Mouse (Mus musculus): Measurements from ENCODE around the gene Fcer2a.

Fcer2a gene

DNA sequence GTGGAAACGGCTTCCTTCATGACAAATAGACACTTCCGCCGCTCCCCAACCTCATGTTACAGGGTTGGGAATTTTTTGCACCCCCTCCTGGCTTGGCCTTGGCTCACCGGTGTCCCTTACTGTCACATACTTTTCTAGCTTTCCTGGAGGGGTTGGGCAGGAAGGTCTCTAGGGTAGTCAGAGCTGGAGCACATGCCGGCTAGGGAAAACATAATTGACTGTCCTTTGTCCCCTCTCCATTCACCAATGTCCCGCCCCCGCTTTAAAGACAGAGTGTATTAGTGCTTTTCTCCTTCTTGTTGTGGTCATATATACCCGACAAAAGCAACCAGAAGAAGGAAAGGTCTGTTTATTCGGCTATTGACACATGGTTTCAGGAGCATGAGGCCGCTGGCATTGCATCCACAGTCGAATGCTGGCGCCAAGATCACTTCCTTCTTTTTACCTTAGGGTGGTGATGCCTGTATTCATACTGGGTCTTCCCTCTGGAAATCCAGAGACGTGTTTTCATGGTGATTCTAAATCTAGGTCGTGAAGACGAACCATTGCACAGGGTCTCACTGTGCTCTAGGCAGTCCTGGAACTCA, 16.9 kb downstream of the Fcer2a start:
- CTCF ChIA-PET, result no interaction called here

- CTCF ChIA-PET, result no interaction called here
Measured at GRCm38 (mm10) chr8:3676131-3676992, 17.6 kb downstream of the Fcer2a start, which contains the start of gene Trappc5. TSS of gene Trappc5 (plus strand) at chr8:3676299.

GRCm38 (mm10) chr8:3674671-3675070, 19.3 kb downstream of the Fcer2a start:
- CTCF ChIA-PET, result interaction anchor here (0.5 to 0.7 kb wide), 2 partner anchors 26 to 34 kb away, joined by 8 read pairs; no protein-coding TSS in a partner anchor

DNA sequence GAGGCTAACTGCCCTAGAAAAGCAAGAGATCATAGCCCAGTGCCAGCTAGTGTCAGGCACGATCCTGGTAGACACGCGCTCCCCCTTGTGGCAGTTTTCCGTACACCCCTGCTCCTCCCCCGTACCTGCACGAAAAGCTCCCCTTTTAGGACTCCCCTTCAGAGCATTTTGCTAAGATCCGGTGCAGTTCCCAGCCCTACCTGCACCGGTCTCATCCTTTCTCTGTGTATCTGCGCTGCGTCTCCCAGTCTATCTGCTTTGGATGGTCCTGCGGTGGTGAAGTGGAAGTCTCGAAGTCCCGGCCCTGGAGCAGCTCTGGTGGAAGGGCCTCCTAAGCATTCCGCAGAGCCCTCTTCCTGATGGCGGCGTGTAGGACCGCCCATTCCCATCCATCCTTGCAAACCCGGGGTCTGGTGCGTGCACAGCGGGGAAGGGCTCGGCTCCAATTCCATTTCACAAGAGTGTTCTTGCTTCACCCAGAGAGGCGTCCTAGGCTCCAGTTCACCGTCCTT, 21.9 kb downstream of the Fcer2a start, which contains the start of gene Fcor:
Fcor (minus strand) TSS at position 383 of the 512 bp plus-strand sequence.
- CTCF ChIA-PET, result interaction anchor here (0.5 to 1.1 kb wide), 6 partner anchors 24 to 320 kb away, joined by 3 to 12 read pairs (median 4); no protein-coding TSS in a partner anchor

DNA sequence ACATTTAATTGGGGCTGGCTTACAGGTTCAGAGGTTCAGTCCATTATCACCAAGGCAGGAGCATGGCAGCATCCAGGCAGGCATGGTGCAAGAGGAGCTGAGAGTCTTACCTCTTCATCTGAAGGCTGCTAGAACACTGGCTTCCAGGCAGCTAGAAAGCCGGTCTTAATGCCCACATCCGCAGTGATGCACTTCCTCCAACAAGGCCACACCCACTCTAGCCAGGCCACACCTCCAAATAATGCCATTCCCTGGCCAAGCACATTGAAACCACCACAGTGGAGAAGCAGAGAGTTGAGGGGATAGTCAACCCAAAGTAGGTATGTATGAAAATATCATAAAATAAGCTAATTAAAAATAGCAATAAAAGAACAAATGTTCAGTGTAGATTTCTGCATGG, 23.6 kb downstream of the Fcer2a start:
- CTCF ChIA-PET, result interaction anchor here (1.0 kb wide), 1 partner anchor 111 kb away, joined by 3 read pairs; no protein-coding TSS in a partner anchor

- CTCF ChIA-PET, result no interaction called here
Measured at GRCm38 (mm10) chr8:3665507-3665906, 28.5 kb downstream of the Fcer2a start, which contains the start of gene Mcemp1. TSS of gene Mcemp1 (plus strand) at chr8:3665754.

DNA sequence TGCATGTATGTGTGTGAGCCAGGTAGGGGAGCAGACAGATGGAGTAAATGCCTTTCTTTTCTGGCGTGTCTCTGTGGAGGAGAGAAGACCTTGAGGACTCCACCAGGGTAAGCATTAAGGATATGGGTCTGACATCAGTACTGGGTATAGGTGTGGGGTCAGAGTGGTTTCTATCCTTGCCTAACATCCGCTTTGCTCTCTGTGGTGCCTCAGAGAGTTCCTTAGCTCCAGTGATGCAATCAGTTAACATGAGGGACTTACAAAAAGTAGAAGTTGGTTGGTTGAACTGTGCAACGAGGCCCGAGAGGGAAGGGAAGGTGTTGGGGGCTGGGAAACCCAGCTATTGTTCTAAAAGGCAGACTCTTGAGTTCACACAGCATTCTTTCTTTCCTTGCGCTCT, 29.6 kb downstream of the Fcer2a start:
- CTCF ChIA-PET, result interaction anchor here (0.6 to 1.1 kb wide), 3 partner anchors 32 to 594 kb away, joined by 3 to 4 read pairs (median 4); no protein-coding TSS in a partner anchor

DNA sequence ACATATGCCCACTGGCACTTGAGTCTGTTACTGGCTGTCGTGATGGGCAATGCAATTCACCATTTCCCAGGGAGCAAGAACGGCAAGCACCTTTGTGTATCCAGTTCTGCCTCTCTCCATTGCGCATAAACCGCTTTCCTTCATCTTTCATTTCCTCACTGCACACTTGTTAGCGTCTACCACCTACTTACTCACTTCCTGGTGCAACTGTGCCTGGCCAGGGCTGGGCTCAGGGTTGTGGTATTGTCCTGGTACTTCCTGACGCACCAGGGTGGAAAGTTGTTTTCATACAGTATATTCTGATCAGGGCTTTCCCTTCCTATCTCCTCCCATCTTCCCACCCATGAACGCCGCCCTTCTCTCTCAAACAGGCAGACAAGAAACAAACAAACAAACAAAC, 33.1 kb downstream of the Fcer2a start:
- CTCF ChIA-PET, result no interaction called here

DNA sequence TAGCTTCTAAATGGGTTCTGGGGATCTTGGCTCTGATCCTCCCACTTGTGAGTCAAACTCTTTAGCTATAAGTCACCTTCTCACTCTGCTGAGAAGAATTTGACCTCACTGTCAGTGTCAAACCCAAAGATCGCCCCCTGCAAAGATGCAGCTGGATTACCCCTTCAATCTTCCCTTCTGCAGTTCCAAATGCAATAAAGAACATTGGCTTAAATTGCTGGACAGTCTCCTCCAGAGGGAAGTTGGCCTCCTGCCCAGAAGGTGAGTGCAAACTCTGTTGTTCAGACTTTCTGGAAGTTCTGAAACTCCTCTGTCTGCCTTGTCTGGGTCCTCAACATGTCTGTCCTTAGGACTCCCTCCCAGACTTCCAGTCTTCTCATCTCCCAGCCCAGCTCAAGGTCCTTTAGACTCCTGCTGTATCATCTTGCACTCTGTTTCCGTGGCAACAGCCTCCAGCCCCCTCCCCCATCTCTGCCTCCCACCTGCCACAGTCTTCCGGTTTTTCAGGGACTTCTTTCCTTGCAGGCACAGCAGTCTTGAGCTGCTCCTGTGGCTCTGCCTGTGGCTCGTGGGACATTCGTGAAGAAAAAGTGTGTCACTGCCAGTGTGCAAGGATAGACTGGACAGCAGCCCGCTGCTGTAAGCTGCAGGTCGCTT, 37.1 kb downstream of the Fcer2a start:
- CTCF ChIA-PET, result interaction anchor here (0.5 kb wide), 1 partner anchor 490 kb away, joined by 3 read pairs; no protein-coding TSS in a partner anchor

GRCm38 (mm10) chr8:3655526-3655925, 38.4 kb downstream of the Fcer2a start, which contains the start of gene Retn:
TSS of gene Retn (plus strand) at chr8:3655770.
- CTCF ChIA-PET, result no interaction called here

DNA sequence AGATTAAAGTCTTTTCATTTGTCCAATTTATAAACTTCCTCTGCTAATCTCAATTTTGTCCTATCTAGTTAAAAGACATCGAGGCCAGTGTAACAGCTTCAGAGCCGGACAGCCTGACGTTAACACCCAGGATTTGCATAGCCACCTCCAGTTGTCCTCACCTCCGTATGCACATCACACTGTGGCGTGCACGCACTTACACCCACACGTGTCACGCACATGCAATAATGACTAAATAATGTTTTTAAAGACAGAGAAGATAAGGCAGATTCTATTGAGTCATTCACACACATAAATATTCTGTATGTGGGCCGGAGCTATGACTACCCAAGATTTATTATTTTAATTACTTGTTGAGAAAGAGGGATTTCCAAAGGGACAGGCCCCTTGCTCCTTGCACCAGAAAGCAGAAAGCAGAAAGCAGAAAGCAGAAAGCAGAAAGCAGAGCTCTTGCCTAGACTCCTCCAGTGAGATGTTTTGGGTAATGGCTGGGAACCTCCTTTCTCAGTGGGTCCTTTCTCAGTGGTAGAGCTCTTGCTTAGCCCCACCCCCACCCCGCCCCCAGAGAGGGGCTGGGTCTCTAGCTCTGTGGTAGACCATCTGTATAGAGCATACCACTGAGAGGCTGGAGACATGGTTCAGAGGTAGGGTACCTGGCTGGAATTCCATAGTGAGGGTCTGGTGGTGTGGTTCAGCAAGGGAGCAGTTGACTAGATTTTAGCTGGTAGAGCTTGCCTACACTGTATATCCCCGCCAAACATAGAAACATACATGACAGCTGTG, 39.1 kb downstream of the Fcer2a start:
- CTCF ChIA-PET, result no interaction called here

DNA sequence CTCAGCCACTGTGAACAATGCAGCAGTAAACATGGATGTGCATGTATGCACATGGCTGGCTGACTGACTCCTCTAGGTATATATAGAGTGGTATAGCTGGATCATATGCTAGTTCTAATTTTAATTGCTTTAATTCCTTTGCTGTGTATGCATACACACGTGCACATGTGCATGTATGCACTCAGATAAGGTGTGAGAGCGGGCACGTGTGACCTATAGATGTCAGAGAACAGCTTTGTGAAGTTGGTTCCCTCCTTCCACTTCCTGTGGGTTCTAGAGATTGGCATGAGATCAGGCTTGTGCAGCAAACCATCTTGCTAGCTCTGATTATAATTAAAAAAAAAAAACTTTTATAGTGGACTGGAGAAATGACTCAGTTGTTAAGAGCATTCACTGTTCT, 41.1 kb downstream of the Fcer2a start:
- CTCF ChIA-PET, result interaction anchor here (0.7 kb wide), 1 partner anchor 113 kb away, joined by 3 read pairs; no protein-coding TSS in a partner anchor

DNA sequence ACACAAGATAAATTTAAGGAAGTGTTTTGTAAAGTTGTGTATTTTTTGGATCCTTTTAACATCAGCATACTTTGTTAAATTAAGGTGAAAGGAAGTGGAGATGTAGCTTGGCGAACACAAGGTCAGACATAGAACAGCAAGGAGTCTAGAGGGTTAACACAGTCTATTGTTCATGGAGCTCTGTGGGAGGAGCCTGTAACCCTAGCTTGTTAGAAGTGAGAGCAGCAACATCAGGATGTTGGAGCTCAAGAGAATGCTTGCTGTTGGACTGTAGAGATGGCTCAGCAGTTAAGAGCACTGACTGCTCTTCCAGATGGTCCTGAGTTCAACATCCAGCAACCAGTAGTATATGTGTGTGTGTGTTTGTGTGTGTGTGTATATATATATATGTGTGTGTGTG, 45.0 kb downstream of the Fcer2a start:
- CTCF ChIA-PET, result interaction anchor here (0.6 to 0.7 kb wide), 4 partner anchors 11 to 296 kb away, joined by 3 to 10 read pairs (median 6); no protein-coding TSS in a partner anchor

GRCm38 (mm10) chr8:3648268-3648667, 45.7 kb downstream of the Fcer2a start:
- CTCF ChIA-PET, result interaction anchor here (0.6 to 0.7 kb wide), 3 partner anchors 12 to 296 kb away, joined by 4 to 10 read pairs (median 8); no protein-coding TSS in a partner anchor

DNA sequence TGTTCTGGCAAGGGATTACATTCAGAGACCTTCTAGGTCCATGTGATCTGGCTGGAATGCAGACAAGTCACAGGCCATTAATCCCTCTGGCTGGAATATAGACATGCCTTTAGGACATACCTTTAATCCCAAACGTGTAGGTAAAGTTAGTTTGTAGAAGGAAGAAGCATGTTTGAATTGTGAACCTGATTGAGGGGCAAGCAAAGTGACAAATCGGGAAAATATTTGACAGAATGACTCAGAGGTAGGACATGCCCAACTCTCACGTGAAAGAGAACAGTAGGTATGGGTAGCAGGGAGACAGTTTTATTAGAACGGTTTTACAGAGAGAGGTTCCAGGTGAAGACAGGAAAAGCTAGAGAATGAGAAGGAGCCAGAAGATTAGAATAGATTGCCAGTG, 46.4 kb downstream of the Fcer2a start:
- CTCF ChIA-PET, result no interaction called here

DNA sequence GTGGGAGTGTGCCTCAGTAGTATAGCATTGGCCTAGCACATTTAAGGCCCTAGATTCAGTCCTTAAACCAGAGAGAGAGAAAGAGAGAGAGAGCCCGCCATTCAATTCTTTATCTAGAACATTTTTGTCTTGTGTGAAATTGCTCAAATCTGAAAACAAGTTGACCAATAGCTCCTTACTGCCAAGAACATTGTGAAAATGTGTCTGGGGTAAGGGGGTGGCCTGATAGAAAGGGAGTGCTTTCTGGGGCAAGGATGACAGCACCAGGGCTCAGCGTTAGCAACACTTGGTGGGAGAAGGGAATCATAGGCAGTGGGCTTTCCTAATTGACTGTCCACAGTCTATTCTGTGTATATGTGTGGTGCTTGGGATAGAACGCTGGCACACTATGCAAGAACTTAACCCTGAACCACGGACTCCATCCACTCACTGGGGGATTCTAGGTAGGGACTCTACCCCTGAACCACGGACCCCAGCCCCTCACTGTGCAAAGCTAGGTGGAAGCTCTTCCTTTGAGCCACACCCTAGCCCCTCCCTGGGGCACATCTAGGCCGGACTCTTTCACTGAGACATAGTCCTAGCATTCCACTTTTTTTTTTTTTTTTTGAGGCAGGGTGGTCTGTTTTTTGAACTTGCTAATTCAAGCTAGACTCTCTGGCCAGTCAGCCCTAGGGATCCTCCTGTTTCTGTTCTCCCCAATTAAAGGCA, 47.0 kb downstream of the Fcer2a start:
- CTCF ChIA-PET, result no interaction called here

DNA sequence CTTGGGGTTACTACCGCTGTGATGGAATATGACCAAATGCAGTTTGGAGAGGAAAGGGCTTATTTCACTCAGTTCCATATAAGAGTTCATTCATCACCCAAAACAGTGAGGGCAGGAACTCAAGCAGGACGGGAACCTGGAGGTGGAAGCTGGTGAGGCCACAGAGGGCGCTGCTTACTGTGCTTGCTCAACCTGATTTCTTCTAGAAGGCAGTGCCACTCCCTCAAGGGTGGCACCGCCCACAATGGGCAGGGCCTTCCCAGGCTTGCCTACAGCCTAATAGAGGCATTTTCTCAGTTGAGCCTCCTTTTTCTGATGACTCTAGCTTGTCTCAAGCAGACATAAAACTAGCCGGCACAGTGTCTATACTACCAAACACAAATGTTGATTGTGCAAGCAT, 48.2 kb downstream of the Fcer2a start:
- CTCF ChIA-PET, result no interaction called here
